Mouse (Mus musculus) G1E (cell line): Measurements from ENCODE around the gene Ctse. TPM values are rescaled to one million over a fixed set of nuclear protein-coding genes. Genes with fewer than 3 reads are reported as not detected.

Experiments used
- ATAC-seq: 2 replicates; pipeline ENCODE4 v1.8.0; 2016; ENCODE audit warnings: mild to moderate bottlenecking; ENCODE audit not compliant: insufficient number of reproducible peaks, poor library complexity, low FRiP score, severe bottlenecking; ENCODE audit errors: extremely low read depth
- DNase-seq: peaks from one replicate; pipeline ENCODE4 v3.0.0; 2012; ENCODE audit warnings: low spot score
- H3K27me3 ChIP-seq: 2 replicates; pipeline ENCODE4 v1.6.1; 2012; ENCODE audit warnings: mild to moderate bottlenecking, low read length, inconsistent platforms; ENCODE audit not compliant: insufficient read depth
- H3K36me3 ChIP-seq: replicated peaks from 2 replicates; pipeline ENCODE3; 2012; ENCODE audit warnings: mild to moderate bottlenecking, inconsistent platforms
- H3K4me1 ChIP-seq: 2 replicates; pipeline ENCODE4 v1.6.1; 2012; ENCODE audit warnings: low read depth, low read length, inconsistent platforms, mixed read lengths; ENCODE audit not compliant: insufficient read depth
- H3K4me3 ChIP-seq: 2 replicates; pipeline ENCODE4 v1.5.1; 2012; ENCODE audit warnings: low read depth, mild to moderate bottlenecking, inconsistent platforms, low read length, moderate library complexity, mixed read lengths
- H3K9me3 ChIP-seq: replicated peaks from 2 replicates; pipeline ENCODE4 v1.6.1; 2012; ENCODE audit warnings: inconsistent platforms
- CTCF ChIP-seq: IDR thresholded peaks from 2 replicates; pipeline ENCODE4 v1.5.1; 2012; ENCODE audit warnings: low read depth, low read length, inconsistent platforms, mixed read lengths
- GATA1 ChIP-seq: IDR thresholded peaks from 2 replicates; pipeline ENCODE4 v1.6.1; 2012; ENCODE audit warnings: borderline replicate concordance, low read length, inconsistent platforms, mixed read lengths
- GATA2 ChIP-seq: IDR thresholded peaks from 2 replicates; pipeline ENCODE4 v1.6.1; 2012; ENCODE audit warnings: low read depth, low read length, inconsistent platforms, borderline replicate concordance
- POLR2AphosphoS5 ChIP-seq: IDR thresholded peaks from 2 replicates; pipeline ENCODE4 v1.6.1; 2012; ENCODE audit warnings: low read depth, low read length, inconsistent platforms; ENCODE audit not compliant: insufficient replicate concordance
- TAL1 ChIP-seq: conservative IDR thresholded peaks from 2 replicates; pipeline ENCODE4 v1.6.1; 2012; ENCODE audit warnings: low read depth, low read length, inconsistent platforms, mixed read lengths
- polyA plus RNA-seq: library from polyadenylated mRNA; stranded (reverse); fragments of >175 nt; gene quantifications from 2 replicates; pipeline ENCODE4 v1.2.3, GENCODE M21; 2012
- total RNA-seq, 2 experiments: library from RNA; stranded (forward) in 1 of 2; stranded (reverse) in 1 of 2; fragments of 200-1000 nt in 1 of 2; fragments of >200 nt in 1 of 2; fragmentation: Nextera tagmentation in 1 of 2; gene quantifications; 2 replicates each; pipeline ENCODE4 v1.2.3; 2014 to 2017

Gene Ctse
- total and polyA plus RNA-seq, 3 experiments, result 246 to 2,087 (median 482) TPM

- Histone ChIP-seq H3K4me3 (no peak overlapping the region), H3K4me1 (peaks cover 61% of the 10 kb centered on the region), H3K27me3 (no peaks in the 10 kb centered on the region), H3K36me3 (peaks cover 83% of the 10 kb centered on the region), H3K9me3 (no peaks in the 10 kb centered on the region)
- ATAC-seq, result no peak
- no peak for DNase-seq
- TF ChIP-seq GATA2 (no peak), GATA1 (no peak), TAL1 (no peak), POLR2AphosphoS5 (no peak), CTCF (no peak)
These were observed 22.2 kb downstream of the Ctse start for GRCm38 (mm10) chr1:131660266-131660665.

DNA sequence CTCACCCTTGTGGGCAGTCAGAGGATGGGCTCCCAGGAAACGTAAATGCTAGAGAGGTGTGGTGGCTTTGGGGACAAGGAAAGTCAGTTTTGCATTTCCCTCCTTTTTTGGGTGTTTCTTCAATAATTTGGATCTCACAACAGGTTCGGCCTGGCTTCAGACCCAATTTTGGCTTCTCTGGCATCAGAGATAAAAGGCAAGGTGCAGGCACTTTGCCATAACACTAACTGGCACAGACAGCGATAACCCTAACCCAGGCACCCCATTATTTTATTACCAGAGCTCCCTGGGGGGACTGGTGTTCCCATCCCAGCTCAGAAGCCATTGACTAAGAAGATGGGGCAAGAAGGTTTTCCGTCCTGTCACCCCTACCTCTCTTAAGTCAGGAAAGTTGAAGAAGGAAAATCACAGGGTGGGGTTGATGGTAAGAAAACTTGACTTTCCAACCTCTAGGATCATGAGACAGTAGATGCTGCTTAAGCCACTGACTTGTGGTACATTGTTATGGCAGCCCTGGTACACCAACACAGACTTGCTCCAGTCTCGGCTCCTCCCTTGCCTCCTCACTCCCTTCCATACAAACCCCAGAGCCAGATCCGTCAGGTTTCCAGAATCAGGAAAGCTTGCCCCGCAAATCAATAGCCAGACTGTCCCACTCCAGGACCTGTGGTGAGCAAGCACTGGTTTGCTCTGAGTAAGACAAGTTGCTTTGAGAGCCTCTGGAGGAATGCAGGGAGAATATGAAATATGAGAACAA, 22.8 kb downstream of the Ctse start:
- Histone ChIP-seq H3K4me1 (peaks cover 57% of the 10 kb centered on the region), H3K36me3 (peaks cover 84% of the 10 kb centered on the region), H3K27me3 (no peaks in the 10 kb centered on the region), H3K9me3 (no peaks in the 10 kb centered on the region), H3K4me3 (no peak overlapping the region)
- no peak for ATAC-seq
- DNase-seq, result no peak
- TF ChIP-seq POLR2AphosphoS5 (no peak), TAL1 (no peak), CTCF (no peak), GATA1 (no peak), GATA2 (no peak)

DNA sequence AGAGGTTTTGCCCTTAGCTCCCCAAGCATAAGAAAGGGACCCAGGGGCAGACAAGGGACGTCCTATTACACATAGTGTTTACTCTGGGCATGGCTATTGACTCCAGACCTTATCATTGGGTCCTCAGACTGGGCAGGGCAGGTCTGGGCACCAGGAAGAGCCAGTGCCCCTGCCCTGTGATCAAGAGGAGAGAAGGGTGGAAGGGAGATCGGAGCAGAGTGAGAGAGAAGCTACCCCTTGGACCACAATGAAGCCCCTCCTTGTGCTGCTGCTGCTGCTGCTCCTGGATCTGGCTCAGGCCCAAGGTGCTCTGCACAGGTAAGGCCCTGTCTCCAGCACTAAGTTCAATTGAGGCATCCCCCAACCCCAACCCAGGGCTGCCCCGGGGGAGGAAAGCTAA, 23.6 kb downstream of the Ctse start:
- DNase-seq, result no peak
- peaks cover 48% of the 10 kb centered on the region for H3K4me1 ChIP-seq

GRCm38 (mm10) chr1:131663286-131663995, 25.3 kb downstream of the Ctse start:
- H3K9me3 ChIP-seq, result no peaks in the 10 kb centered on the region
- no peak for ATAC-seq
- no peak overlapping the region for H3K4me3 ChIP-seq
- H3K4me1 ChIP-seq, result peaks cover 33% of the 10 kb centered on the region
- H3K27me3 ChIP-seq, result no peaks in the 10 kb centered on the region
- H3K36me3 ChIP-seq, result peaks cover 97% of the 10 kb centered on the region
- no peak for TF ChIP-seq GATA1
- 0 out of 2 replicates have a peak, but pooled peaks have one; percentile 16 for TF ChIP-seq POLR2AphosphoS5
- no peak for DNase-seq

More for the DNA sequence above, 23.6 kb downstream of the Ctse start:
- no peak overlapping the region for H3K4me3 ChIP-seq
- H3K36me3 ChIP-seq, result peaks cover 83% of the 10 kb centered on the region
- H3K9me3 ChIP-seq, result no peaks in the 10 kb centered on the region
- ATAC-seq, result no peak
- TF ChIP-seq TAL1, result no peak
- TF ChIP-seq CTCF, result no peak
- no peak for TF ChIP-seq POLR2AphosphoS5
- TF ChIP-seq GATA2, result no peak
- TF ChIP-seq GATA1, result no peak
- no peaks in the 10 kb centered on the region for H3K27me3 ChIP-seq

GRCm38 (mm10) chr1:131664136-131664535, 26.0 kb downstream of the Ctse start:
- peaks cover 26% of the 10 kb centered on the region for H3K4me1 ChIP-seq
- no peaks in the 10 kb centered on the region for H3K9me3 ChIP-seq
- H3K4me3 ChIP-seq, result no peak overlapping the region
- DNase-seq (no peak), ATAC-seq (no peak)
- TF ChIP-seq CTCF, result no peak
- no peak for TF ChIP-seq GATA2
- TF ChIP-seq GATA1, result no peak
- TF ChIP-seq POLR2AphosphoS5, result no peak
- no peak for TF ChIP-seq TAL1
- H3K36me3 ChIP-seq, result peaks cover 98% of the 10 kb centered on the region
- H3K27me3 ChIP-seq, result no peaks in the 10 kb centered on the region

GRCm38 (mm10) chr1:131665886-131666285, 27.8 kb downstream of the Ctse start:
- no peak overlapping the region for H3K4me3 ChIP-seq
- no peak for DNase-seq
- peaks cover 98% of the 10 kb centered on the region for H3K36me3 ChIP-seq
- H3K9me3 ChIP-seq, result no peaks in the 10 kb centered on the region
- peaks cover 14% of the 10 kb centered on the region for H3K4me1 ChIP-seq
- no peaks in the 10 kb centered on the region for H3K27me3 ChIP-seq
- ATAC-seq, result no peak
- no peak for TF ChIP-seq TAL1
